Mouse (Mus musculus): ENCODE results near the gene Arhgef19. TPM values are rescaled to one million over a fixed set of nuclear protein-coding genes. Genes with fewer than 3 reads are reported as not detected.

The Arhgef19 gene
- polyA plus RNA-seq, 1 experiment from 2014 or later = 18.9 TPM

- peak overlapping the region; percentile 18; the same call in 1 of the 2 replicates for H3K9ac ChIP-seq (ENCODE audit: low read length)
- H3K4me1 ChIP-seq (ENCODE audit: control insufficient read depth, insufficient read depth, low read length) = peaks cover 12% of the 10 kb centered on the region
- H3K27ac ChIP-seq (ENCODE audit: low read length) = no peak overlapping the region
- peaks cover 13% of the 10 kb centered on the region for H3K27me3 ChIP-seq (ENCODE audit: control insufficient read depth, insufficient read depth, low read length)
- peak overlapping the region; percentile 11 for H3K4me2 ChIP-seq (ENCODE audit: low read depth, low read length)
- ATAC-seq (ENCODE audit: insufficient read depth, low FRiP score) = 0 out of 2 replicates have a peak, but pooled peaks have one; percentile 14
- H3K4me3 ChIP-seq (replicated peaks; ENCODE audit: low read length) = no peak overlapping the region
- 11% methylated on average over 15 of the region's 15 CpGs for WGBS
- H3K36me3 ChIP-seq (ENCODE audit: control insufficient read depth, insufficient read depth, low read length) = no peaks in the 10 kb centered on the region
- no peaks in the 10 kb centered on the region for H3K9me3 ChIP-seq (replicated peaks; ENCODE audit: control insufficient read depth, low read length)
Measured at GRCm38 (mm10) chr4:141295774-141296186, 56.5 kb downstream of the Arhgef19 start.

GRCm38 (mm10) chr4:141297934-141298333 is 58.6 kb downstream of the Arhgef19 start:
- Histone ChIP-seq H3K36me3 (ENCODE audit: control insufficient read depth, insufficient read depth, low read length) (no peaks in the 10 kb centered on the region), H3K9ac (ENCODE audit: low read length) (no peak overlapping the region), H3K27me3 (ENCODE audit: control insufficient read depth, insufficient read depth, low read length) (peaks cover 11% of the 10 kb centered on the region), H3K4me1 (ENCODE audit: control insufficient read depth, insufficient read depth, low read length) (peaks cover 14% of the 10 kb centered on the region; the same call in 1 of the 2 replicates), H3K4me3 (replicated peaks; ENCODE audit: low read length) (no peak overlapping the region), H3K27ac (ENCODE audit: low read length) (no peak overlapping the region), H3K4me2 (ENCODE audit: low read depth, low read length) (no peak overlapping the region), H3K9me3 (replicated peaks; ENCODE audit: control insufficient read depth, low read length) (no peaks in the 10 kb centered on the region)
- no peak for ATAC-seq (ENCODE audit: insufficient read depth, low FRiP score)
- 71% methylated on average over 7 of the region's 7 CpGs for WGBS

- WGBS = 64% methylated on average over 13 of the region's 13 CpGs
- ATAC-seq (ENCODE audit: insufficient read depth, low FRiP score) = no peak
Measured at GRCm38 (mm10) chr4:141299356-141299755, 60.1 kb downstream of the Arhgef19 start.

GRCm38 (mm10) chr4:141300196-141300595 is 60.9 kb downstream of the Arhgef19 start:
- peaks cover 20% of the 10 kb centered on the region; the same call in 1 of the 2 replicates for H3K4me1 ChIP-seq (ENCODE audit: control insufficient read depth, insufficient read depth, low read length)
- WGBS = 69% methylated on average over 4 of the region's 4 CpGs
- no peaks in the 10 kb centered on the region for H3K36me3 ChIP-seq (ENCODE audit: control insufficient read depth, insufficient read depth, low read length)
- H3K4me2 ChIP-seq (ENCODE audit: low read depth, low read length) = no peak overlapping the region
- H3K4me3 ChIP-seq (replicated peaks; ENCODE audit: low read length) = no peak overlapping the region
- no peak overlapping the region for H3K27ac ChIP-seq (ENCODE audit: low read length)
- no peaks in the 10 kb centered on the region for H3K9me3 ChIP-seq (replicated peaks; ENCODE audit: control insufficient read depth, low read length)
- H3K27me3 ChIP-seq (ENCODE audit: control insufficient read depth, insufficient read depth, low read length) = peaks cover 5% of the 10 kb centered on the region; the same call in 1 of the 2 replicates
- H3K9ac ChIP-seq (ENCODE audit: low read length) = no peak overlapping the region
- no peak for ATAC-seq (ENCODE audit: insufficient read depth, low FRiP score)

More at GRCm38 (mm10) chr4:141299356-141299755, 60.1 kb downstream of the Arhgef19 start:
- Histone ChIP-seq H3K9ac (ENCODE audit: low read length) (no peak overlapping the region), H3K9me3 (replicated peaks; ENCODE audit: control insufficient read depth, low read length) (no peaks in the 10 kb centered on the region), H3K27me3 (ENCODE audit: control insufficient read depth, insufficient read depth, low read length) (peaks cover 5% of the 10 kb centered on the region; the same call in 1 of the 2 replicates), H3K4me2 (ENCODE audit: low read depth, low read length) (no peak overlapping the region), H3K4me3 (replicated peaks; ENCODE audit: low read length) (no peak overlapping the region), H3K36me3 (ENCODE audit: control insufficient read depth, insufficient read depth, low read length) (no peaks in the 10 kb centered on the region), H3K27ac (ENCODE audit: low read length) (no peak overlapping the region), H3K4me1 (ENCODE audit: control insufficient read depth, insufficient read depth, low read length) (peaks cover 20% of the 10 kb centered on the region; the same call in 1 of the 2 replicates)

GRCm38 (mm10) chr4:141301116-141301553 is 61.8 kb downstream of the Arhgef19 start, which contains the start of gene Epha2:
Epha2 (plus strand) TSS chr4:141301240.
- Histone ChIP-seq H3K4me2 (ENCODE audit: low read depth, low read length) (peak within 1 kb of the TSS; percentile 87), H3K9me3 (replicated peaks; ENCODE audit: control insufficient read depth, low read length) (no peaks in the 10 kb centered on the region), H3K4me1 (ENCODE audit: control insufficient read depth, insufficient read depth, low read length) (peaks cover 24% of the 10 kb centered on the region; the same call in 1 of the 2 replicates), H3K27me3 (ENCODE audit: control insufficient read depth, insufficient read depth, low read length) (peaks cover 5% of the 10 kb centered on the region; the same call in 1 of the 2 replicates), H3K27ac (ENCODE audit: low read length) (peak within 1 kb of the TSS; percentile 80), H3K36me3 (ENCODE audit: control insufficient read depth, insufficient read depth, low read length) (no peaks in the 10 kb centered on the region), H3K4me3 (replicated peaks; ENCODE audit: low read length) (peak within 1 kb of the TSS; percentile 76), H3K9ac (ENCODE audit: low read length) (peak within 1 kb of the TSS; percentile 90)
- WGBS = under 1% methylated on average over 35 of the region's 35 CpGs
- peak; percentile 75; the same call in 1 of the 2 replicates for ATAC-seq (ENCODE audit: insufficient read depth, low FRiP score)

GRCm38 (mm10) chr4:141301591-141302427 is 62.5 kb downstream of the Arhgef19 start:
- ATAC-seq (ENCODE audit: insufficient read depth, low FRiP score) = peak; percentile 59; the same call in 1 of the 2 replicates
- Histone ChIP-seq H3K9ac (ENCODE audit: low read length) (peak overlapping the region; percentile 90), H3K27me3 (ENCODE audit: control insufficient read depth, insufficient read depth, low read length) (peaks cover 5% of the 10 kb centered on the region; the same call in 1 of the 2 replicates), H3K4me3 (replicated peaks; ENCODE audit: low read length) (peak overlapping the region; percentile 76), H3K27ac (ENCODE audit: low read length) (peak overlapping the region; percentile 80), H3K9me3 (replicated peaks; ENCODE audit: control insufficient read depth, low read length) (no peaks in the 10 kb centered on the region), H3K36me3 (ENCODE audit: control insufficient read depth, insufficient read depth, low read length) (no peaks in the 10 kb centered on the region), H3K4me2 (ENCODE audit: low read depth, low read length) (peak overlapping the region; percentile 87), H3K4me1 (ENCODE audit: control insufficient read depth, insufficient read depth, low read length) (peaks cover 30% of the 10 kb centered on the region)
- under 1% methylated on average over 50 of the region's 51 CpGs for WGBS

GRCm38 (mm10) chr4:141302428-141303401 is 63.4 kb downstream of the Arhgef19 start:
- Histone ChIP-seq H3K4me1 (ENCODE audit: control insufficient read depth, insufficient read depth, low read length) (peaks cover 31% of the 10 kb centered on the region), H3K4me3 (replicated peaks; ENCODE audit: low read length) (peak overlapping the region; percentile 76), H3K9me3 (replicated peaks; ENCODE audit: control insufficient read depth, low read length) (no peaks in the 10 kb centered on the region), H3K9ac (ENCODE audit: low read length) (peak overlapping the region; percentile 90), H3K27ac (ENCODE audit: low read length) (peak overlapping the region; percentile 80), H3K36me3 (ENCODE audit: control insufficient read depth, insufficient read depth, low read length) (no peaks in the 10 kb centered on the region), H3K4me2 (ENCODE audit: low read depth, low read length) (peak overlapping the region; percentile 87), H3K27me3 (ENCODE audit: control insufficient read depth, insufficient read depth, low read length) (peaks cover 5% of the 10 kb centered on the region; the same call in 1 of the 2 replicates)
- no peak for ATAC-seq (ENCODE audit: insufficient read depth, low FRiP score)
- WGBS = 23% methylated on average over 27 of the region's 27 CpGs

GRCm38 (mm10) chr4:141303402-141304222 is 64.3 kb downstream of the Arhgef19 start:
- Histone ChIP-seq H3K9ac (ENCODE audit: low read length) (peak overlapping the region; percentile 90), H3K9me3 (replicated peaks; ENCODE audit: control insufficient read depth, low read length) (no peaks in the 10 kb centered on the region), H3K36me3 (ENCODE audit: control insufficient read depth, insufficient read depth, low read length) (no peaks in the 10 kb centered on the region), H3K4me2 (ENCODE audit: low read depth, low read length) (peak overlapping the region; percentile 87), H3K27me3 (ENCODE audit: control insufficient read depth, insufficient read depth, low read length) (peaks cover 5% of the 10 kb centered on the region; the same call in 1 of the 2 replicates), H3K4me3 (replicated peaks; ENCODE audit: low read length) (peak overlapping the region; percentile 76), H3K4me1 (ENCODE audit: control insufficient read depth, insufficient read depth, low read length) (peaks cover 31% of the 10 kb centered on the region), H3K27ac (ENCODE audit: low read length) (peak overlapping the region; percentile 33; the same call in 1 of the 2 replicates)
- no peak for ATAC-seq (ENCODE audit: insufficient read depth, low FRiP score)
- 56% methylated on average over 7 of the region's 7 CpGs for WGBS

All from stomach, embryonic 16.5 days (tissue).